Mouse (Mus musculus) kidney, embryonic 16.5 days (tissue): ENCODE measurements around the gene Plscr4. TPM values are rescaled to one million over a fixed set of nuclear protein-coding genes. Genes with fewer than 3 reads are reported as not detected.

Experiments used
- ATAC-seq: fragments of 200-750 bp; cut with Nextera tagmentation; 2 replicates; pipeline ENCODE4 v1.8.0; 2017; ENCODE audit warnings: moderate TSS enrichment; ENCODE audit not compliant: low FRiP score, low TSS enrichment
- H3K27ac ChIP-seq: fragments of 300-500 bp; sonication (generic); 2 replicates; pipeline ENCODE4 v1.5.1; 2014; ENCODE audit warnings: low read length
- H3K27me3 ChIP-seq: fragments of 300-500 bp; sonication (generic); 2 replicates; pipeline ENCODE4 v1.6.1; 2014; ENCODE audit warnings: low read length, control low read depth, mixed read lengths; ENCODE audit not compliant: insufficient read depth
- H3K36me3 ChIP-seq: fragments of 300-500 bp; sonication (generic); 2 replicates; pipeline ENCODE4 v1.6.1; 2014; ENCODE audit warnings: low read length, control low read depth, mixed read lengths; ENCODE audit not compliant: insufficient read depth
- H3K4me1 ChIP-seq: fragments of 300-500 bp; sonication (generic); 2 replicates; pipeline ENCODE4 v1.6.1; 2014; ENCODE audit warnings: low read length, control low read depth, mixed read lengths; ENCODE audit not compliant: insufficient read depth
- H3K4me2 ChIP-seq: fragments of 300-500 bp; sonication (generic); replicated peaks from 2 replicates; pipeline ENCODE4 v1.6.1; 2014; ENCODE audit warnings: low read depth, low read length
- H3K4me3 ChIP-seq: fragments of 300-500 bp; sonication (generic); 2 replicates; pipeline ENCODE4 v1.5.1; 2014; ENCODE audit warnings: mild to moderate bottlenecking, low read length
- H3K9ac ChIP-seq: fragments of 300-500 bp; sonication (generic); replicated peaks from 2 replicates; pipeline ENCODE4 v1.6.1; 2014; ENCODE audit warnings: low read length
- H3K9me3 ChIP-seq: fragments of 300-500 bp; sonication (generic); 2 replicates; pipeline ENCODE4 v1.6.1; 2016; ENCODE audit warnings: low read length, control low read depth
- WGBS: fragments of 180-500 bp; shearing (Covaris S2); extraction: QIAGEN DNeasy Blood & Tissue Kit; methylation state at CpG from one replicate; pipeline ENCODE4 v1.1.7; 2014; 5-methylcytosine and 5-hydroxymethylcytosine counted together
- polyA plus RNA-seq: library from polyadenylated mRNA; unstranded; fragments of >200 nt; fragmentation: Nextera tagmentation; extraction: Ambion mirVana; gene quantifications from 2 replicates; pipeline ENCODE4 v1.2.1, GENCODE M21; 2015

The Plscr4 gene
- 4.5 and 4.9 TPM in 2 replicates for polyA plus RNA-seq

DNA sequence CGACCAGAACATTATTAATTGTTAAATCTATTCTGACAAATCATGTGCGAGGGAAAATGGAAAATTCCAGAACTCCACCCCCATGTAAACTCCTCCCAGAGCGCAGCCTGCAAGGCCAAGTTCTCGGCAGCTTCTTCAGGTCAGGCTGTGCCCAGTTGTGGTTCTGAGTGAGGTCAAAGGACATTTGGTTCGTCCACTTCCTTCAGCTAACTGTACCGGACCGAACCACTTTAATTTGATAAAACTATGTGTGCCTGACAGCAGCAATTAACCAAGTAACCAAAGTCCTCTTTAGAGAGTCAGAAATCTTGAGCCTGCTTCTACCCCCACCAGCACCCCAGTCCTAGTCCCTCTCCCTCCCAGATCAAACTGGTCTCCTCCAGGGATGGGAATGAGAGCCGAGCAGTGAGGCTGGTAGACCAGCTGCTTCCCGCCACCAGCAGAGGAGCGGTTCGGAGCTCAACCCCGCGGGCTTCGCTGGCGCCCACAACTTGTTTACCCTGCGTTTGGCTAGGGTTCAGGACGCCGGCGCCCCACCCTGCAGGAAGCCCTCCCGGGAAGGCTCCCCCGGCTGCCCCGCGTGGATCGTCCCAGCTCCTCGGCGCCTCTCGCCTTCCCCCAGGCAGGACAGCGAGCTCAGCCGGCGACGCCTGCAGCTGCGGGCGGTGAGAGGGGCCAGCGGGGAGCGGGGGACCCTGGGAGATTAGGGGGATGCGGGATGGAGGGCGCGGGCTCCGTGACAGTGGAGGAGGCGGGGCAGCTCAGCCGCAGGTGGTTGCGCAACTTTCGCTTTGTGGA lies at the start of gene Plscr4:
Plscr4 (plus strand) TSS at position 113 of the 798 bp plus-strand sequence.
- peak within 1 kb of the TSS; percentile 86 for H3K4me2 ChIP-seq
- 8% methylated on average over 42 of the region's 43 CpGs for WGBS
- no peaks in the 10 kb centered on the region for H3K9me3 ChIP-seq
- H3K36me3 ChIP-seq, result no peaks in the 10 kb centered on the region
- H3K27ac ChIP-seq, result peak within 1 kb of the TSS; percentile 67; the same call in 1 of the 2 replicates
- no peaks in the 10 kb centered on the region for H3K4me1 ChIP-seq
- peak within 1 kb of the TSS; percentile 82 for H3K9ac ChIP-seq
- H3K27me3 ChIP-seq, result no peaks in the 10 kb centered on the region
- ATAC-seq, result peak; percentile 94
- peak within 1 kb of the TSS; percentile 68 for H3K4me3 ChIP-seq

DNA sequence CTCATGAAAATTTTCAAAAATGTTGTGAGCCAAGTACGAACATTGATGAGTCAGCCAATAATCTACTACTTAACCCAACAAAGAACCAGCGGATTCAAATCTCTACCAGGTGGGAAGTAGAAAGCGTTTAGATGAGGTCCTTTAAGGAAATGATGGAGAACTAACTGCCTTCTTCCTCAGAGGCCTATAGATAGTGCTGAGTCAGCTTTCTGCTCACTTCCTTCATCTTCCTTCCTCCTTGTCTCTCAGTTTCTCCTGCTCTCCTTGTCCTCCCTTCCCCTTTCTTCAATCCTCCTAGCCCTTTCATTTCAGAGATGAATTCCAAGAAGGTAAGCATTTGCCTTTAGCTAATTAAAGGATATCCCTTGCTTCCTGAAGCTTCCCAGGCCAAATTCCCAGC lies 46.9 kb upstream of the Plscr4 start:
- Histone ChIP-seq H3K4me3 (no peak overlapping the region), H3K4me2 (no peak overlapping the region), H3K27ac (no peak overlapping the region), H3K27me3 (no peaks in the 10 kb centered on the region), H3K9ac (no peak overlapping the region), H3K4me1 (no peaks in the 10 kb centered on the region), H3K9me3 (no peaks in the 10 kb centered on the region), H3K36me3 (no peaks in the 10 kb centered on the region)
- WGBS, result 93% methylated on average over 3 of the region's 3 CpGs
- no peak for ATAC-seq

DNA sequence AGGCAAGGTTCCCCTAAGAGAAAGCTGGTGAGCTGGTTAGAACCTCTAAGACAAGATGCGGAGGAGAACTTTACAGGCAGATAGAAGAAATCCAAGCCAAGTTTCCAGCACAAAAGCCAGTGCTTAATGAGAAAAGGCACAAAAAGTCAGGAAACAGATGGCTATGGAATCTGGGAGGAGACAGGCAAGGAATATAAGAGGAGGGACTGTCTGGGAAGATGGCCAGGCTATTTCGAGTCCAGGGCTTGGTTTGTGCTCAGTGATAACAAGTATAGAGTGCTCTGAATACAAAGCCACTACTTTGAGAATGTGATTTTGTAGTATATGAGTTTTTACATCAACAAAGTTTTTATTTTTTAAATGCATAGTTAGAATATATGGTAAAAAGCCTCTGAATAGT lies 45.1 kb upstream of the Plscr4 start:
- Histone ChIP-seq H3K4me1 (no peaks in the 10 kb centered on the region), H3K9ac (no peak overlapping the region), H3K36me3 (no peaks in the 10 kb centered on the region), H3K27ac (no peak overlapping the region), H3K4me3 (no peak overlapping the region), H3K4me2 (no peak overlapping the region), H3K9me3 (no peaks in the 10 kb centered on the region), H3K27me3 (no peaks in the 10 kb centered on the region)
- WGBS, result 71% methylated on average over 2 of the region's 2 CpGs
- ATAC-seq, result no peak

DNA sequence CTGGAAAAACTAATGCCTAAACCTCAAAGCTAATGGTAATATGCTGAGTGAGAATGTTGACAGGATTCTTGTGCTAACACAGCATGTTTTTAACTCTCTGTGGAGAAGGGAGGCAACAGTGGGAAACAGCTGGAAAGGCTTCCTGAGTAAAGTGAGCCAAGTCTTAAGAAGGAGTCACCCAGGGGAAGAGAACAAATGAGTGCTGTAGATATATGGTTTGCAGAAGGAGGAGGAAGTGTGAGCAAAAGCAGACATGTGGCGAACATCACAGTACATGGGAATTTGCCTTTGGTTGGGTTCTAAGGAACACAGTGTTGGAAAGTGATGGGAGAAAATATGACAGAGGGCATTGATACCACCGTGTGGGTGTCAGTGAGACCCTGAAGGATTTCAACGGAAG lies 43.5 kb upstream of the Plscr4 start:
- Histone ChIP-seq H3K36me3 (no peaks in the 10 kb centered on the region), H3K27ac (no peak overlapping the region), H3K4me3 (no peak overlapping the region), H3K9ac (no peak overlapping the region), H3K4me2 (no peak overlapping the region), H3K9me3 (no peaks in the 10 kb centered on the region), H3K4me1 (no peaks in the 10 kb centered on the region), H3K27me3 (no peaks in the 10 kb centered on the region)
- peak; percentile 51; the same call in 1 of the 2 replicates for ATAC-seq
- WGBS, result 71% methylated on average over 3 of the region's 3 CpGs

DNA sequence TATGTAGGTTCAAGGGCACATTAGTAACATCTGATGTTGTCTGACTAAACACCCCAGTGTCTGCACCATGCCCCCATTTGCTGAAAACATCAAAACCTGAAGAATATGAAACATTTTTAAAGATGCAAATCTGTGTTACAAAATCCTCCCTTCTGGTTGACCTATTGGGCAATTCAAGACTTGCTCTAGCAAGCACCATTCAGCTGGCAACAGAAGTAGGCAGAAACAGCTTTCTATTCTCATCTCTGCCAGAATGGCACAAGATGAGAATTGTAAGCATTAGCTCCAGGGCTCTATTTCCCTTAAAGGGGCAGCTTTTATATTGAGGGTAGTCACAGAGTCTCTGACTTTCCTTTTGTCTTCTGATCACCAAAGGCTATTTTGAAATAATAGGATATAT lies 19.4 kb upstream of the Plscr4 start:
- Histone ChIP-seq H3K9me3 (no peaks in the 10 kb centered on the region), H3K36me3 (no peaks in the 10 kb centered on the region), H3K27me3 (no peaks in the 10 kb centered on the region), H3K4me2 (no peak overlapping the region), H3K4me3 (no peak overlapping the region), H3K9ac (no peak overlapping the region), H3K4me1 (no peaks in the 10 kb centered on the region), H3K27ac (no peak overlapping the region)
- ATAC-seq, result no peak

DNA sequence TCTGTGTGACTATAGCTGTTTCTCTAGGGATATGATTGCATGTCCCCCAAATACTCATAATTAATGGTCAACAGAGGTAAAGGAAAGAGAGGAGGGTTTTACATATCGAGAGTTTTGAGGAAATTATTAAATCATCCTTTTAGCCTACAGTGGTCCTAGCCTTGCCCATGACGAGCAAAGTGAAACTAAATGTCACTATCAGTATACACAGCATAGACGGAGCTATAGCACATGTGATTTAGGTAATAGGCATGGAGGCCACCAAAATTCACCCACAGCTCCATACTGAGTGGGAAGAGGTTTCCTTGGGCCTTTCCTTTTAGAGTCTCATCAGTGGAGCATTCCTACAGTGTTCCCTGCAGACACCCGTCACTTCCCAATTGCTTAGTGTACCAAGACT lies 15.7 kb upstream of the Plscr4 start:
- Histone ChIP-seq H3K4me2 (no peak overlapping the region), H3K27ac (no peak overlapping the region), H3K36me3 (no peaks in the 10 kb centered on the region), H3K4me1 (no peaks in the 10 kb centered on the region), H3K4me3 (no peak overlapping the region), H3K9ac (no peak overlapping the region), H3K9me3 (no peaks in the 10 kb centered on the region), H3K27me3 (no peaks in the 10 kb centered on the region)
- 84% methylated on average over 4 of the region's 4 CpGs for WGBS
- ATAC-seq, result no peak

DNA sequence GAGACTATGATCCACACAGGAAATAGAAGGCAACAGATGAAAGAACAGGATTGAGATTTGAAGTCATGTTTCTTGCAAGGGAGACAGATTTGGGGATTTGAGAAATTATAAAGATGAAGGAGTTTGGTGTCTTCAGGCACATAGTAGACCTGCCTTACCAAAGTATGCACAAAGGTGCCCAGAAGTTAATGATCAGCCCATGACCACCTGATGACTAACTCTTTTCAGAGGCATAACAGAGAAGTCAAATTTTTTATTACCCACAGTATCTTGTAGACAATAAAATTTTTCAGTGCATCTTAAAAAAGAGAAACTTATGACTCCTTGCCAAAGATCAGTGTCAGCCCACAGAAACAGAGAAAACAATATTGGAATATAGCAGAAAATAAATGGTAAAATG lies 12.6 kb upstream of the Plscr4 start:
- Histone ChIP-seq H3K4me3 (no peak overlapping the region), H3K9ac (no peak overlapping the region), H3K36me3 (no peaks in the 10 kb centered on the region), H3K9me3 (no peaks in the 10 kb centered on the region), H3K27me3 (no peaks in the 10 kb centered on the region), H3K4me1 (no peaks in the 10 kb centered on the region), H3K4me2 (no peak overlapping the region), H3K27ac (no peak overlapping the region)
- no peak for ATAC-seq

DNA sequence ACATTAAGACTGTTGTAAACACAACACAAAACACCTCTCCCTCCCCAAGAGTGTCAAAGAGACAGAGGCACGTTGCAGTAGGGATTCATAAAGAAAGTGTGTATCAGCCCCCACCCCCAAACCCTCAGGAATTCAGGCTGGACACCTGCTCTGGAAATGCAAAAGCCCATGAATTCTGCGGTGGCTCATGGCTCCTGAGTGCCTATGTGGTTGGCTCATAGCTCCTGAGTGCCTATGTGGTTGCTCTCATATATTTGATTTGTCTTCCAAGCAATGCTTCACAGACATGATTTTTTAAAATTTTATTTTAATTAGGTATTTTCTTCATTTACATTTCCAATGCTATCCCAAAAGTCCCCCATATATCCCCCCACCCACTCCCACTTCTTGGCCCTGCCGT lies 568 bp upstream of the Plscr4 start:
- Histone ChIP-seq H3K9me3 (no peaks in the 10 kb centered on the region), H3K9ac (no peak overlapping the region), H3K4me3 (no peak overlapping the region), H3K27ac (no peak overlapping the region), H3K4me2 (no peak overlapping the region), H3K27me3 (no peaks in the 10 kb centered on the region), H3K4me1 (no peaks in the 10 kb centered on the region), H3K36me3 (no peaks in the 10 kb centered on the region)
- 74% methylated on average over 3 of the region's 3 CpGs for WGBS
- ATAC-seq, result no peak

DNA sequence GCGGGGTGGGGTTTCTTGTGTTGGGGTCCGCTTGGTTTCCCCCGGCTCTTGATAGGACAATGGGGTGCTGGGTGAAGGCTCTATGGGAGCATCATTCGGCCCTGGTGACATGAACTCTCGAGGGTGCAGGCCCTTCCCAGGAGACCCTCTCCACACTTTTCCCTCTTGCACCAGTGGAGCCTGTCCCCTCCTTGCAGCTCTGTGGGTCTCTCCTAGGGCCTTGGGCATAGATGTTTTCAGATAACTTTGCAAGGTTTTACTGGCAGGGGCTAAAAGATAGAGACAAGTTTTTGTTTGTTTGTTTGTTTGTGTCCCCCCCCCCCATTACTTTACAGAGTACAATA lies 858 bp downstream of the Plscr4 start:
- Histone ChIP-seq H3K4me1 (no peaks in the 10 kb centered on the region), H3K9me3 (no peaks in the 10 kb centered on the region), H3K36me3 (no peaks in the 10 kb centered on the region), H3K9ac (peak overlapping the region; percentile 82), H3K4me2 (peak overlapping the region; percentile 86), H3K27ac (no peak overlapping the region), H3K27me3 (no peaks in the 10 kb centered on the region), H3K4me3 (peak overlapping the region; percentile 68)
- WGBS, result 6% methylated on average over 5 of the region's 5 CpGs
- peak; percentile 64 for ATAC-seq

DNA sequence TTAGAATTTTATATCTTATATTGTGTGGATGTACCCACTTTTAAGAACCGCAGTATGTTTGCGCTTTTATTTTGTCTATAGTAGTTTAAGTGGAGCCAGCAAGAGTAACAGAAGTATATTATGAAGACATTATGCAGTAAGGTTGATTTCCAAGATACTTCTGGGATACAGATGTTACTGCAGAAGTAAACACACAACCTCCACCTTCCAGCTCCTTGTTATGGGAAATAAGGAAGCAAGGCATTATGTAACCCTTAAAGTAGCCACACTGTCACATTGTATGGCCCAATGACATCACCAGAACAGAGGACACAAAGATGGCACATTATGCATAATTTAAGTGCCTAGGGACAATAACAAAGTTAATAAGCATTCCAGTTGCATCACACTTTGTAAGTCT lies 1.2 kb downstream of the Plscr4 start:
- Histone ChIP-seq H3K27ac (no peak overlapping the region), H3K4me2 (peak overlapping the region; percentile 86), H3K36me3 (no peaks in the 10 kb centered on the region), H3K9me3 (no peaks in the 10 kb centered on the region), H3K9ac (no peak overlapping the region), H3K4me3 (peak overlapping the region; percentile 68; the same call in 1 of the 2 replicates), H3K4me1 (no peaks in the 10 kb centered on the region), H3K27me3 (no peaks in the 10 kb centered on the region)
- no peak for ATAC-seq
- WGBS, result 96% methylated on average over 2 of the region's 2 CpGs
